In the genomic region with DNA sequence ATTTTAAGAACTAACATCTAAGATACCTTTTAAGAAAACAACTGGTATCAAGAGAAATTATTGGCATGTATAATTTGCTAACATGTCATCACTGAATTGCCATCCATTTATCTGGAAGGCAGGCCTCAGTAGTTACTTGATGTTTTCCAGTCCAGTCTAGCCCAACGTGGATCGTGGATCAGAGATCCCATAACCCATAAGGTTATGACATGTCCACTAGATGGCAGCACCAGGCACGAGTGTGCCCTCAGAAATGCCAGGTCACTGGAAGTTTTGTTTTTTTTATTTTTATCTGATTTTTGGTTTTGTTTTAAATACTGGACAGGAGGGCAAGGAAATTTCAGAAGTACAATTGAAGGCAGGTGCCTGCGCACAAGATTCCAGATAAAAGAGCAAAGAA, we compare ENCODE assay signal across 8 mouse cellular contexts.
DNase-seq lines count a peak whose midpoint lies in the region; ATAC-seq and TF ChIP-seq lines count a peak whose summit lies in the region.

No protein-coding gene starts in this region.

- H3K36me3 ChIP-seq in ES-Bruce4 (ENCODE audit: control insufficient read depth, insufficient read depth, low read length, poor library complexity, severe bottlenecking) = no peaks in the 10 kb centered on the region
- H3K36me3 ChIP-seq in neural tube, embryonic 11.5 days (ENCODE audit: control insufficient read depth, insufficient read depth, low read length) = no peaks in the 10 kb centered on the region

- ATAC-seq in erythroid progenitor cell, adult 5-6 weeks (replicated peaks; ENCODE audit: low FRiP score, poor library complexity, severe bottlenecking) = 0 out of 2 replicates have a peak, but pooled peaks have one; percentile 54
- no peak for ATAC-seq in neural tube, embryonic 11.5 days (ENCODE audit: insufficient read depth, low FRiP score, low TSS enrichment)

- peak in 1 of 2 experiments; percentile 34 for DNase-seq in layer of hippocampus, adult 2 months (ENCODE audit: low spot score in 2 of 2)
- DNase-seq in layer of hippocampus, postnatal 36 days = no peak
- DNase-seq in adrenal gland, postnatal 36 days = peak; percentile 60 to 81
- peak; percentile 48 to 81 for DNase-seq in kidney, postnatal 25 days
- peak; percentile 50 for DNase-seq in neural tube, embryonic 11.5 days (ENCODE audit: low spot score)
- DNase-seq in yolk sac, embryonic 10.5 days (ENCODE audit: low spot score) = peak; percentile 20

- H3K27ac ChIP-seq in layer of hippocampus, adult 2 months = no peak overlapping the region
- H3K27ac ChIP-seq in ES-Bruce4 (ENCODE audit: insufficient read depth, low read length) = no peak overlapping the region
- no peak overlapping the region for H3K27ac ChIP-seq in neural tube, embryonic 11.5 days (ENCODE audit: low read depth, low read length)

- no peaks in the 10 kb centered on the region for H3K9me3 ChIP-seq in ES-Bruce4 (replicated peaks; ENCODE audit: control insufficient read depth, insufficient read depth, low read length, poor library complexity, severe bottlenecking)
- H3K9me3 ChIP-seq in neural tube, embryonic 11.5 days (ENCODE audit: control insufficient read depth, low read length) = no peaks in the 10 kb centered on the region

- H3K4me3 ChIP-seq in layer of hippocampus, adult 2 months = no peak overlapping the region
- no peak overlapping the region for H3K4me3 ChIP-seq in ES-Bruce4 (ENCODE audit: low read depth, low read length)
- H3K4me3 ChIP-seq in neural tube, embryonic 11.5 days (ENCODE audit: low read depth, low read length) = no peak overlapping the region

- H3K27me3 ChIP-seq in ES-Bruce4 (ENCODE audit: control insufficient read depth, insufficient read depth, low read length, poor library complexity, severe bottlenecking) = no peaks in the 10 kb centered on the region
- H3K27me3 ChIP-seq in neural tube, embryonic 11.5 days (ENCODE audit: control insufficient read depth, insufficient read depth, low read length) = no peaks in the 10 kb centered on the region

- TF ChIP-seq POLR2A in ES-Bruce4 (IDR thresholded peaks at IDR 0.05; ENCODE audit: insufficient read depth, low read length) = no peak

- TF ChIP-seq EP300 in ES-Bruce4 (IDR thresholded peaks at IDR 0.05; ENCODE audit: insufficient read depth, low read depth, low read length) = no peak

- peaks cover 1% of the 10 kb centered on the region for H3K4me1 ChIP-seq in ES-Bruce4 (ENCODE audit: control insufficient read depth, insufficient read depth, low read length)
- no peaks in the 10 kb centered on the region for H3K4me1 ChIP-seq in neural tube, embryonic 11.5 days (ENCODE audit: control insufficient read depth, insufficient read depth, low read length)

- H3K9ac ChIP-seq in ES-Bruce4 (ENCODE audit: low read depth, poor library complexity, severe bottlenecking) = no peak overlapping the region
- no peak overlapping the region for H3K9ac ChIP-seq in neural tube, embryonic 11.5 days (ENCODE audit: low read length)

- 35% methylated on average over 4 of the region's 4 CpGs for WGBS in neural tube, embryonic 11.5 days

- TF ChIP-seq CTCF in layer of hippocampus, adult 2 months (conservative IDR thresholded peaks at IDR 0.05) = peak; percentile 87
- peak; percentile 53 for TF ChIP-seq CTCF in ES-Bruce4 (IDR thresholded peaks at IDR 0.05; ENCODE audit: low read depth, low read length)

- H3K4me2 ChIP-seq in neural tube, embryonic 11.5 days (ENCODE audit: low read depth) = no peak overlapping the region

Comparison
In these comparisons a context has a peak if more than half of its experiments do, and no peak if none do; other contexts are left out.
1. DNase-seq: peak in adrenal gland, postnatal 36 days (2 of 2), kidney, postnatal 25 days (2 of 2), neural tube, embryonic 11.5 days (single experiment) and yolk sac, embryonic 10.5 days (single experiment); none in layer of hippocampus, postnatal 36 days (0 of 2).